Mouse (Mus musculus) spleen, adult 2 months (tissue): ENCODE results near the gene Gm37240. TPM values are rescaled to one million over a fixed set of nuclear protein-coding genes. Genes with fewer than 3 reads are reported as not detected.
A peak's percentile ranks its signal among the peaks of the same experiment; 100 is the strongest.

Experiments used
- DNase-seq, 2 experiments: peaks; one replicate each; pipeline versions ENCODE4 v3.0.0 to v3.0.0-alpha.2; 2012 to 2021; ENCODE audit warnings: low spot score in 2 of 2, low read depth in 1 of 2
- H3K27ac ChIP-seq: fragments of 200-500 bp; 2 replicates; pipeline ENCODE4 v1.5.1; 2012; ENCODE audit warnings: low read length, inconsistent platforms; ENCODE audit not compliant: insufficient read depth
- H3K27me3 ChIP-seq: fragments of 200-500 bp; 2 replicates; pipeline ENCODE4 v1.6.1; 2012; ENCODE audit warnings: mild to moderate bottlenecking, moderate library complexity, low read length, inconsistent platforms; ENCODE audit not compliant: control insufficient read depth, insufficient read depth
- H3K36me3 ChIP-seq: fragments of 200-500 bp; 2 replicates; pipeline ENCODE4 v1.6.1; 2012; ENCODE audit warnings: mild to moderate bottlenecking, low read length, inconsistent platforms; ENCODE audit not compliant: control insufficient read depth, insufficient read depth
- H3K4me1 ChIP-seq: fragments of 200-500 bp; 2 replicates; pipeline ENCODE4 v1.6.1; 2011; ENCODE audit warnings: inconsistent platforms; ENCODE audit not compliant: control insufficient read depth, insufficient read depth, insufficient read length
- H3K4me3 ChIP-seq: fragments of 200-500 bp; 2 replicates; pipeline ENCODE4 v1.5.1; 2011; ENCODE audit warnings: mild to moderate bottlenecking, inconsistent platforms; ENCODE audit not compliant: insufficient read depth, insufficient read length; ENCODE audit errors: extremely low read depth
- CTCF ChIP-seq: fragments of 200-500 bp; IDR thresholded peaks from 2 replicates; pipeline ENCODE4 v1.5.1; 2011; ENCODE audit warnings: mild to moderate bottlenecking, inconsistent platforms; ENCODE audit not compliant: insufficient read depth, insufficient read length, insufficient replicate concordance; ENCODE audit errors: extremely low read depth
- POLR2A ChIP-seq: fragments of 200-500 bp; IDR thresholded peaks from 2 replicates; pipeline ENCODE4 v1.6.1; 2011; ENCODE audit warnings: low read depth, low read length, inconsistent platforms
- WGBS: fragments of 180-500 bp; shearing (Covaris S2); methylation state at CpG from one replicate; pipeline ENCODE4 v1.1.7; 2018; 5-methylcytosine and 5-hydroxymethylcytosine counted together
- polyA plus RNA-seq: library from polyadenylated mRNA; depleted of rRNA; stranded (reverse); fragments of >200 nt; gene quantifications from 2 replicates; pipeline ENCODE4 v1.2.3, GENCODE M21; 2012

Gm37240 gene
- polyA plus RNA-seq, 1 experiment = 1.1 TPM

DNA sequence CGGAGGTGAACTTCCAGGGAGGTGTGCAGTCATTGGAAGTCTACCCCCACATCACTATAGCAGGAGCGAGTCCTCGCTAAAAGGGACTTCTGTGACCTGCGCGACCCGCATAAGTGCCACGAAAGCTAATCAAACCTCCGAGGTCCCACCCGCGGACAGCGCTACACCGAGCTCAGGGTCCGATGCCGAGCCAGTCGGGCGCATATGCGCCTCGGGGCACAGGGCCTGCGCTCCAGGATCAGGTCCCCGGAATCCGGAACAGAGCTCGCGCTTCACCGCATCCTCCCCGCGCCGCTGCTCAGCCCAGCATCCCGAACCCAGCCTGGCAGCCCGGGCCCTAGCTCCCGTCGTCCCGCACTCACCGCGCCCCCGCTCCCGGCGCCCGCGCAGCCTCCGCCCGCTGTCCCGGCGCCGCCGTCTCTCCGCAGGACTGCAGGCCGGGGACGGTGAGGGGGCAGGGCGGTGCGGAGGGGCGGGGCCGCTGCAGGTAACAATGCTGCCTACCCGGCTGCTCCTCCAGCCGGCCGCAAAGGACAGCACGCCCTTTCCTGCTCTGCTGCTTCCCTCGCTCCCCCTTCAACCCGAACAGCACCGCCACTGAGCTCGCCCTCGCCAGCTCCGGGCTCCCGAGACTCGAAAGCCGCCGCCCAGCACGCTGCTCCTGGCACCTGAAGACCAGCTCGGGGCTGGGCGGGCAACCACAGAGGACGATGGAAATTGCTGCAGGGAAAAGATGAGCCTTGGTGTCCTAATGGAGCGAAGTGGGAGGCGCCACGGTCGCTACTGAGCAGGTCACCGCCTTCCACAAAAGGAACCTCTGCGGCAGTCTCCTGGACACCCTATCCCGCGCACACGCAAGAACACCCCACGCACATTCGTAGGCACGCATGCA lies 1407.1 kb downstream of the Gm37240 start, which contains the start of gene Fhdc1:
TSS of gene Fhdc1 (minus strand) at position 424 of the 892 bp plus-strand sequence.
- TF ChIP-seq CTCF (no peak), POLR2A (no peak)
- DNase-seq = no peak
- Histone ChIP-seq H3K4me1 (peaks cover 13% of the 10 kb centered on the region), H3K27me3 (peaks cover 16% of the 10 kb centered on the region), H3K36me3 (no peaks in the 10 kb centered on the region), H3K27ac (peak within 1 kb of the TSS; percentile 48; the same call in 1 of the 2 replicates), H3K4me3 (peak within 1 kb of the TSS; percentile 58)
- under 1% methylated on average over 77 of the region's 82 CpGs for WGBS

- Histone ChIP-seq H3K27me3 (peaks cover 16% of the 10 kb centered on the region), H3K4me1 (peaks cover 13% of the 10 kb centered on the region), H3K4me3 (peak overlapping the region; percentile 58), H3K27ac (peak overlapping the region; percentile 48; the same call in 1 of the 2 replicates), H3K36me3 (no peaks in the 10 kb centered on the region)
- 2% methylated on average over 61 of the region's 61 CpGs for WGBS
- TF ChIP-seq CTCF (no peak), POLR2A (no peak)
- DNase-seq = no peak
Measured at GRCm38 (mm10) chr3:84479293-84480005, 1407.9 kb downstream of the Gm37240 start.

- no peak for DNase-seq
- Histone ChIP-seq H3K4me3 (peak overlapping the region; percentile 58; the same call in 1 of the 2 replicates), H3K4me1 (peaks cover 13% of the 10 kb centered on the region), H3K36me3 (no peaks in the 10 kb centered on the region), H3K27ac (peak overlapping the region; percentile 29; the same call in 1 of the 2 replicates), H3K27me3 (peaks cover 16% of the 10 kb centered on the region)
- 42% methylated on average over 12 of the region's 12 CpGs for WGBS
- TF ChIP-seq CTCF (no peak), POLR2A (no peak)
Measured at GRCm38 (mm10) chr3:84478896-84479292, 1408.4 kb downstream of the Gm37240 start.

DNA sequence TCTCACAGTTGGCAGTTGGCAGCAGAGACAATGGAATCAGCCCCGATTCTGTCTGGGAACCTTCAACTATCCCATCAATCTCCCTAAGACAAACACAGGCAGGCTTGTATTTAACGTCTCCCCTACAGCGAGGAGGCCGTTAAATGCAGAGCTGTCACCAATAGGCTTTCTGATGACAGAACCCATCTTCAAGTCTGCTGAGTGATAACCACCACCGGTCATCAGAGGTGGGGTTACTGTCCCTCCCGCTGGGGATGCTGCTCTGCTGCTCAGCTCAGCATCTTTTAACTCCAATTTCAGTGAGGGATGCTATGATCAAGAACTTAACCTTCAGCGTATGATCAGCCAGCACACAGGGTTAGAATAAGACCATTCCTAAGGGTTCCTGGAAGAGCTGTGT lies 1409.1 kb downstream of the Gm37240 start:
- no peak for TF ChIP-seq CTCF
- no peak for TF ChIP-seq POLR2A
- Histone ChIP-seq H3K27ac (no peak overlapping the region), H3K36me3 (no peaks in the 10 kb centered on the region)

DNA sequence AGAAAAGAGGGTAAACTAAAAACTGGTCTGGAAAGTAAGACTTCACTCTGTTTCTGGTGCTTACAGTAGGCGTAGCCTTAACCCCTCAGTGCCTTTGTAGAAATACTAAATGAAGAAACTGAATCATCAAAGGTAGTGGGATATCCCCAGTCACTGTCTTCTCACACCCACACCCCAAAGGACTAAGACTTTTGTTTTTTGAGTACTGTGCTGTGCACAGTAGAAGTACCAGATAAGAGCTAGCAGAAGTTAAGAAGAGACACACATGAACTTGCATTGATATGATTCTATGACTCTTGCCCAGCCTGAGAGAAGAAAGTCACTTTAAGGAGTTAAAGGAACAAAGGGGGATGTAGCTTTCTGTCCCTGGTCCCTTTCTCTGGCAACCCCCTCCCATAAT lies 1409.8 kb downstream of the Gm37240 start:
- Histone ChIP-seq H3K27ac (no peak overlapping the region), H3K4me3 (no peak overlapping the region), H3K36me3 (no peaks in the 10 kb centered on the region), H3K4me1 (peaks cover 13% of the 10 kb centered on the region), H3K27me3 (peaks cover 16% of the 10 kb centered on the region)
- no peak for DNase-seq
- TF ChIP-seq POLR2A = no peak
- no peak for TF ChIP-seq CTCF
- 81% methylated on average over 1 of the region's 1 CpGs for WGBS

More for the DNA sequence above, 1409.1 kb downstream of the Gm37240 start:
- WGBS = 51% methylated on average over 7 of the region's 7 CpGs
- DNase-seq = no peak
- Histone ChIP-seq H3K4me1 (peaks cover 13% of the 10 kb centered on the region), H3K27me3 (peaks cover 16% of the 10 kb centered on the region), H3K4me3 (peak overlapping the region; percentile 15; the same call in 1 of the 2 replicates)

DNA sequence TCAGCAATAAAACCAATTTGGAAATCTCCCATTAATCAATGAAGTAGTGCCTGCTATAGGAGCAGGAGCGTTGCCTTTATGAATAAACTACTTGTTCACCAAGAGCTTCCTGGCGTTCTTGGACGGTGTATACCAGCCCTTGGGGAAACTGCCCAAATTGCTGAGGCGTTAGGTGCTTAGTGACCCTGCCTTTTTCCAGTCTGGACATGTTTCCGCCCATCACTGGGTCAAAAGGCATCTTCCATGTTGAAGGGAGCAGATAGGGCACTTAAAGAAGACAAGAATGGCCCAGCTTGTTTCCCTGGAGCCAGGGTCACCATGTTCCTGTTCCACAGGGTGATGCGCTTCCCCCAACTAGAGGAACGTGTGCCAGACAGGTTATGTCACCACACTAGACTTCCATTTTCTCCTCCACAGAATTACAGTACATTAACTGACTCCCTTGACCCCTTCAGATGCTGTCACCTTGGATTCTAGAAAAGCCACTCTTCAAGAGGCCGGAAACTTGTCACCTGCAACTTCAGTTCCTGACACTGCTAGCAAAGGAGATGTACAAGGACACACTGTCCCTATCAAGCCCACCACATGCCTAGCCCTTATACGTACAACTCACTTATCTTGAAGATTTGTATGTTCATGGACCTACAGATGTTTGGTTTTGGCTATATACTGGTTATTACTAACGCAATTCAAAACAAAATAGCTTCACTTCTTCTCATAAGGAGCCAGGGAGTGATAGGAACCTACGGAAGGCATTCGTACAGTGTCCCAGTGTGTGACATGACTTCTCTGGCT lies 1412.1 kb downstream of the Gm37240 start:
- peaks cover 6% of the 10 kb centered on the region for H3K4me1 ChIP-seq
- H3K27ac ChIP-seq = no peak overlapping the region
- WGBS = 88% methylated on average over 12 of the region's 12 CpGs
- TF ChIP-seq CTCF (no peak), POLR2A (no peak)
- H3K36me3 ChIP-seq = no peaks in the 10 kb centered on the region
- peaks cover 10% of the 10 kb centered on the region for H3K27me3 ChIP-seq
- H3K4me3 ChIP-seq = no peak overlapping the region
- no peak for DNase-seq
